Mouse (Mus musculus) forebrain, embryonic 16.5 days (tissue): ENCODE measurements around the gene Osbpl9. TPM values are rescaled to one million over a fixed set of nuclear protein-coding genes. Genes with fewer than 3 reads are reported as not detected.

Source experiments
- ATAC-seq: fragments of 200-750 bp; cut with Nextera tagmentation; 2 replicates; pipeline ENCODE4 v1.8.0; 2017; ENCODE audit warnings: mild to moderate bottlenecking, moderate library complexity
- H3K27ac ChIP-seq: fragments of 300-500 bp; sonication (generic); 2 replicates; pipeline ENCODE4 v1.5.1; 2014; ENCODE audit warnings: low read length, control low read depth
- H3K27me3 ChIP-seq: fragments of 300-500 bp; sonication (generic); replicated peaks from 2 replicates; pipeline ENCODE4 v1.6.1; 2014; ENCODE audit warnings: low read length; ENCODE audit not compliant: control insufficient read depth, insufficient read depth
- H3K36me3 ChIP-seq: fragments of 300-500 bp; sonication (generic); 2 replicates; pipeline ENCODE4 v1.6.1; 2014; ENCODE audit not compliant: control insufficient read depth, insufficient read depth
- H3K4me1 ChIP-seq: fragments of 300-500 bp; sonication (generic); replicated peaks from 2 replicates; pipeline ENCODE4 v1.6.1; 2014; ENCODE audit warnings: low read length; ENCODE audit not compliant: control insufficient read depth, insufficient read depth
- H3K4me2 ChIP-seq: fragments of 300-500 bp; sonication (generic); 2 replicates; pipeline ENCODE4 v1.6.1; 2014; ENCODE audit warnings: mild to moderate bottlenecking, low read length, control low read depth
- H3K4me3 ChIP-seq: fragments of 300-500 bp; sonication (generic); replicated peaks from 2 replicates; pipeline ENCODE4 v1.5.1; 2014; ENCODE audit warnings: mild to moderate bottlenecking, low read length, control low read depth
- H3K9ac ChIP-seq: fragments of 300-500 bp; sonication (generic); replicated peaks from 2 replicates; pipeline ENCODE4 v1.6.1; 2014; ENCODE audit warnings: low read depth, low read length, control low read depth
- H3K9me3 ChIP-seq: fragments of 300-500 bp; sonication (generic); 2 replicates; pipeline ENCODE4 v1.6.1; 2016; ENCODE audit warnings: low read length; ENCODE audit not compliant: control insufficient read depth
- WGBS: fragments of 180-500 bp; shearing (Covaris S2); extraction: QIAGEN DNeasy Blood & Tissue Kit; methylation state at CpG from one replicate; pipeline ENCODE4 v1.1.7; 2014; 5-methylcytosine and 5-hydroxymethylcytosine counted together
- polyA plus RNA-seq: library from polyadenylated mRNA; unstranded; fragments of >200 nt; fragmentation: Nextera tagmentation; extraction: Ambion mirVana; gene quantifications from 2 replicates; pipeline ENCODE4 v1.2.1, GENCODE M21; 2015

Gene Osbpl9
- polyA plus RNA-seq, 1 experiment from 2014 or later = 76.9 TPM

GRCm38 (mm10) chr4:109115742-109116141, 86.3 kb downstream of the Osbpl9 start:
- Histone ChIP-seq H3K4me2 (no peak overlapping the region), H3K27ac (no peak overlapping the region), H3K9me3 (no peaks in the 10 kb centered on the region), H3K9ac (no peak overlapping the region), H3K4me3 (no peak overlapping the region), H3K36me3 (no peaks in the 10 kb centered on the region), H3K27me3 (no peaks in the 10 kb centered on the region), H3K4me1 (peaks cover 10% of the 10 kb centered on the region)
- 62% methylated on average over 1 of the region's 1 CpGs for WGBS
- no peak for ATAC-seq

- Histone ChIP-seq H3K4me1 (peaks cover 10% of the 10 kb centered on the region), H3K4me2 (no peak overlapping the region), H3K9ac (no peak overlapping the region), H3K27me3 (no peaks in the 10 kb centered on the region), H3K36me3 (no peaks in the 10 kb centered on the region), H3K4me3 (no peak overlapping the region), H3K9me3 (no peaks in the 10 kb centered on the region), H3K27ac (no peak overlapping the region)
- WGBS = 85% methylated on average over 1 of the region's 1 CpGs
- no peak for ATAC-seq
These were observed 87.8 kb downstream of the Osbpl9 start for GRCm38 (mm10) chr4:109114308-109114707.

- 28% methylated on average over 7 of the region's 7 CpGs for WGBS
- Histone ChIP-seq H3K4me1 (peaks cover 5% of the 10 kb centered on the region), H3K27me3 (no peaks in the 10 kb centered on the region), H3K9ac (no peak overlapping the region), H3K27ac (no peak overlapping the region), H3K4me2 (no peak overlapping the region), H3K4me3 (no peak overlapping the region), H3K36me3 (no peaks in the 10 kb centered on the region), H3K9me3 (no peaks in the 10 kb centered on the region)
- no peak for ATAC-seq
These were observed 89.1 kb downstream of the Osbpl9 start for GRCm38 (mm10) chr4:109112915-109113505.

GRCm38 (mm10) chr4:109110978-109111377, 91.1 kb downstream of the Osbpl9 start:
- Histone ChIP-seq H3K4me2 (no peak overlapping the region), H3K9ac (no peak overlapping the region), H3K9me3 (no peaks in the 10 kb centered on the region), H3K27me3 (no peaks in the 10 kb centered on the region), H3K4me3 (no peak overlapping the region), H3K4me1 (peaks cover 2% of the 10 kb centered on the region; the same call in 1 of the 2 replicates), H3K36me3 (no peaks in the 10 kb centered on the region), H3K27ac (no peak overlapping the region)
- 71% methylated on average over 2 of the region's 2 CpGs for WGBS
- no peak for ATAC-seq

- Histone ChIP-seq H3K27me3 (no peaks in the 10 kb centered on the region), H3K9ac (no peak overlapping the region), H3K9me3 (no peaks in the 10 kb centered on the region), H3K27ac (no peak overlapping the region), H3K36me3 (no peaks in the 10 kb centered on the region), H3K4me1 (peaks cover 3% of the 10 kb centered on the region; the same call in 1 of the 2 replicates), H3K4me3 (no peak overlapping the region), H3K4me2 (no peak overlapping the region)
- 89% methylated on average over 10 of the region's 10 CpGs for WGBS
- no peak for ATAC-seq
These were observed 92.4 kb downstream of the Osbpl9 start for GRCm38 (mm10) chr4:109109686-109110085.

GRCm38 (mm10) chr4:109109012-109109411, 93.1 kb downstream of the Osbpl9 start:
- Histone ChIP-seq H3K9ac (no peak overlapping the region), H3K4me2 (no peak overlapping the region), H3K4me3 (no peak overlapping the region), H3K27me3 (no peaks in the 10 kb centered on the region), H3K9me3 (no peaks in the 10 kb centered on the region), H3K27ac (no peak overlapping the region), H3K36me3 (no peaks in the 10 kb centered on the region), H3K4me1 (peaks cover 3% of the 10 kb centered on the region; the same call in 1 of the 2 replicates)
- 82% methylated on average over 6 of the region's 6 CpGs for WGBS
- no peak for ATAC-seq

- no peak overlapping the region for H3K4me3 ChIP-seq
- 0 out of 2 replicates have a peak, but pooled peaks cover 3% of the 10 kb centered on the region for H3K4me1 ChIP-seq
- H3K27me3 ChIP-seq = no peaks in the 10 kb centered on the region
- no peak overlapping the region for H3K9ac ChIP-seq
- no peak overlapping the region for H3K4me2 ChIP-seq
- no peak overlapping the region for H3K27ac ChIP-seq
- H3K36me3 ChIP-seq = no peaks in the 10 kb centered on the region
- no peak for ATAC-seq
- H3K9me3 ChIP-seq = no peaks in the 10 kb centered on the region
These were observed 95.5 kb downstream of the Osbpl9 start for GRCm38 (mm10) chr4:109106594-109106993.

- H3K27me3 ChIP-seq = no peaks in the 10 kb centered on the region
- peak; percentile 59 for ATAC-seq
- WGBS = 49% methylated on average over 3 of the region's 3 CpGs
These were observed 96.0 kb downstream of the Osbpl9 start for GRCm38 (mm10) chr4:109106034-109106433.

GRCm38 (mm10) chr4:109105254-109105653, 96.8 kb downstream of the Osbpl9 start:
- H3K27me3 ChIP-seq = no peaks in the 10 kb centered on the region
- H3K36me3 ChIP-seq = 0 out of 2 replicates have a peak, but pooled peaks cover 3% of the 10 kb centered on the region
- no peaks in the 10 kb centered on the region for H3K9me3 ChIP-seq
- H3K27ac ChIP-seq = no peak overlapping the region
- no peak for ATAC-seq
- H3K9ac ChIP-seq = no peak overlapping the region
- H3K4me3 ChIP-seq = no peak overlapping the region
- 0 out of 2 replicates have a peak, but pooled peaks cover 3% of the 10 kb centered on the region for H3K4me1 ChIP-seq
- H3K4me2 ChIP-seq = no peak overlapping the region

More at GRCm38 (mm10) chr4:109106034-109106433, 96.0 kb downstream of the Osbpl9 start:
- Histone ChIP-seq H3K27ac (no peak overlapping the region; the same call in 1 of the 2 replicates), H3K4me1 (0 out of 2 replicates have a peak, but pooled peaks cover 3% of the 10 kb centered on the region), H3K4me3 (no peak overlapping the region), H3K9me3 (no peaks in the 10 kb centered on the region), H3K36me3 (0 out of 2 replicates have a peak, but pooled peaks cover 3% of the 10 kb centered on the region), H3K4me2 (no peak overlapping the region), H3K9ac (no peak overlapping the region)
